Mouse (Mus musculus) MEL (cell line): ENCODE data around the gene Pemt. TPM values are rescaled to one million over a fixed set of nuclear protein-coding genes. Genes with fewer than 3 reads are reported as not detected.

ENCODE experiments used
- DNase-seq: peaks from one replicate; pipeline ENCODE4 v3.0.0; 2011; ENCODE audit warnings: low read depth, low spot score
- H3K27ac ChIP-seq: 2 replicates; pipeline ENCODE4 v1.5.1; 2012; ENCODE audit warnings: low read depth, mild to moderate bottlenecking, control low read depth, low read length, moderate library complexity; ENCODE audit not compliant: control insufficient read depth
- H3K27me3 ChIP-seq, 2 experiments: fragments of 150-350 bp in 1 of 2; sonication (generic) in 1 of 2; 2 replicates each; pipeline ENCODE4 v1.6.1; 2012; ENCODE audit warnings: low read length in 2 of 2, mild to moderate bottlenecking in 2 of 2, improper control_type of control experiment in 1 of 2, moderate library complexity in 1 of 2; ENCODE audit not compliant: insufficient read depth in 2 of 2, control insufficient read depth in 1 of 2
- H3K36me3 ChIP-seq, 2 experiments: 2 replicates each; pipeline ENCODE4 v1.6.1; 2012 to 2014; ENCODE audit warnings: low read length in 2 of 2, improper control_type of control experiment in 1 of 2, inconsistent platforms in 1 of 2, mild to moderate bottlenecking in 1 of 2; ENCODE audit not compliant: insufficient read depth in 2 of 2, control insufficient read depth in 1 of 2
- H3K4me1 ChIP-seq, 2 experiments: fragments of 150-350 bp in 1 of 2; sonication (generic) in 1 of 2; 2 replicates each; pipeline ENCODE4 v1.6.1; 2012; ENCODE audit warnings: low read length in 2 of 2, improper control_type of control experiment in 1 of 2, mild to moderate bottlenecking in 1 of 2; ENCODE audit not compliant: insufficient read depth in 2 of 2, control insufficient read depth in 1 of 2
- H3K4me3 ChIP-seq, 2 experiments: fragments of 150-350 bp in 1 of 2; sonication (generic) in 1 of 2; 2 replicates each; pipeline ENCODE4 v1.5.1; 2012; ENCODE audit warnings: low read depth in 2 of 2, low read length in 2 of 2, mild to moderate bottlenecking in 2 of 2, moderate library complexity in 2 of 2, control low read depth in 1 of 2, improper control_type of control experiment in 1 of 2; ENCODE audit not compliant: control insufficient read depth in 1 of 2, insufficient read depth in 1 of 2
- H3K79me2 ChIP-seq: 2 replicates; pipeline ENCODE4 v1.6.1; 2012; ENCODE audit warnings: mild to moderate bottlenecking, low read length, moderate library complexity; ENCODE audit not compliant: control insufficient read depth, poor library complexity, insufficient read depth
- H3K9ac ChIP-seq: 2 replicates; pipeline ENCODE4 v1.6.1; 2012; ENCODE audit warnings: low read depth, mild to moderate bottlenecking, control low read depth, low read length, moderate library complexity; ENCODE audit not compliant: control insufficient read depth, poor library complexity, severe bottlenecking
- H3K9me3 ChIP-seq: fragments of 150-350 bp; sonication (generic); replicated peaks from 2 replicates; pipeline ENCODE4 v1.6.1; 2012; ENCODE audit warnings: mild to moderate bottlenecking, low read length, improper control_type of control experiment, moderate library complexity; ENCODE audit not compliant: insufficient read depth
- EP300 ChIP-seq, 2 experiments: IDR thresholded peaks; 2 replicates each; pipeline ENCODE4 v1.6.1; 2011; ENCODE audit warnings: improper control_type of control experiment in 2 of 2, low read length in 2 of 2, low read depth in 1 of 2, mild to moderate bottlenecking in 1 of 2
- GATA1 ChIP-seq: IDR thresholded peaks from 2 replicates; pipeline ENCODE4 v1.6.1; 2011; ENCODE audit warnings: low read depth, low read length, improper control_type of control experiment
- HCFC1 ChIP-seq: IDR thresholded peaks from 2 replicates; pipeline ENCODE4 v1.6.1; 2012; ENCODE audit warnings: low read depth, mild to moderate bottlenecking, inconsistent platforms, low read length, improper control_type of control experiment, moderate library complexity
- JUND ChIP-seq: IDR thresholded peaks from 2 replicates; pipeline ENCODE4 v1.6.1; 2011; ENCODE audit warnings: low read depth, mild to moderate bottlenecking, improper control_type of control experiment, low read length
- KAT2A ChIP-seq: conservative IDR thresholded peaks from 2 replicates; pipeline ENCODE4 v1.6.1; 2012; ENCODE audit warnings: low read depth, low read length, improper control_type of control experiment, inconsistent platforms
- MAFK ChIP-seq: IDR thresholded peaks from 2 replicates; pipeline ENCODE4 v1.6.1; 2011; ENCODE audit warnings: low read depth, mild to moderate bottlenecking, low read length, improper control_type of control experiment, borderline replicate concordance
- MAX ChIP-seq: IDR thresholded peaks from 2 replicates; pipeline ENCODE4 v1.6.1; 2011; ENCODE audit warnings: low read length, improper control_type of control experiment
- MXI1 ChIP-seq: IDR thresholded peaks from 2 replicates; pipeline ENCODE4 v1.6.1; 2011; ENCODE audit warnings: mild to moderate bottlenecking, low read depth, low read length, improper control_type of control experiment
- POLR2A ChIP-seq, 2 experiments: IDR thresholded peaks; 2 replicates each; pipeline ENCODE4 v1.6.1; 2011 to 2012; ENCODE audit warnings: low read length in 2 of 2, mild to moderate bottlenecking in 2 of 2, control low read depth in 1 of 2, improper control_type of control experiment in 1 of 2, low read depth in 1 of 2, moderate library complexity in 1 of 2; ENCODE audit not compliant: control insufficient read depth in 1 of 2, insufficient read depth in 1 of 2, poor library complexity in 1 of 2
- POLR2AphosphoS5 ChIP-seq: IDR thresholded peaks from 2 replicates; pipeline ENCODE4 v1.6.1; 2012; ENCODE audit warnings: low read depth, borderline replicate concordance, mild to moderate bottlenecking, inconsistent platforms, low read length, moderate library complexity, mixed read lengths
- UBTF ChIP-seq: IDR thresholded peaks from 2 replicates; pipeline ENCODE4 v1.6.1; 2012; ENCODE audit warnings: low read depth, mild to moderate bottlenecking, inconsistent platforms, low read length, improper control_type of control experiment, moderate library complexity, borderline replicate concordance; ENCODE audit not compliant: insufficient read depth
- USF1 ChIP-seq: IDR thresholded peaks from 2 replicates; pipeline ENCODE4 v1.6.1; 2014; ENCODE audit warnings: low read depth, mild to moderate bottlenecking, inconsistent platforms, low read length, improper control_type of control experiment, moderate library complexity
- USF2 ChIP-seq, 2 experiments: IDR thresholded peaks; 2 replicates each; pipeline ENCODE4 v1.6.1; 2011 to 2012; ENCODE audit warnings: improper control_type of control experiment in 2 of 2, low read length in 2 of 2, borderline replicate concordance in 1 of 2, inconsistent platforms in 1 of 2, low read depth in 1 of 2, mild to moderate bottlenecking in 1 of 2; ENCODE audit not compliant: insufficient read depth in 1 of 2
- polyA plus RNA-seq, 2 experiments: library from polyadenylated mRNA; stranded (reverse) in 1 of 2; unstranded in 1 of 2; fragments of >175 nt in 1 of 2; fragments of >200 nt in 1 of 2; gene quantifications; 2 replicates each; pipeline versions ENCODE4 v1.2.1 to v1.2.4; 2012; ENCODE audit warnings: low replicate concordance in 2 of 2, low read depth in 1 of 2; ENCODE audit not compliant: insufficient read length in 2 of 2, insufficient read depth in 1 of 2, missing spikeins in 1 of 2
- total RNA-seq: library from RNA; depleted of rRNA; stranded (reverse); fragments of 300-350 nt; gene quantifications from 2 replicates; pipeline ENCODE4 v1.2.3, GENCODE M21; 2012

Gene Pemt
- total and polyA plus RNA-seq, 3 experiments: 26.1 to 27.9 TPM; not detected in 1

DNA sequence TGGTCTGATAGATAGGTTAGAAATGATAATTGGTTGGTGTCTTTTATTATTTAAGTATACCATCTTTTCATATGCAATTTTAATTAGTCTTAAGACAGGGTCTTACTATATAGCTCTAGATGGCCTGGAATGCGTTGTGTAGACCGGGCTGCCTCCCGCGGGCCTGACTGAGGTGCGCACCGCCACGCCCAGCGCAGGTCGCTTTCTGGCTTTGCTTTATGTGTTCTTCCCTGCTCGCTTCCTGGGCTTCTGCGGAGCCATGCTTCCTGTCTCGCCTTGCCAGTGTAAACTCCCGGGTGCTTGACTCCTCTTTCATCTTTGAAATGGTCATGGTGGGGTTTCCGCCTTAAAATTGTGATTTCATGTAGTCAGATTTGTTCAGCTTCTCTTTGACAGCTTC lies 93.4 kb downstream of the Pemt start:
- no peak for DNase-seq
- no peak overlapping the region for H3K9ac ChIP-seq
- no peaks in the 10 kb centered on the region for H3K27me3 ChIP-seq
- no peak overlapping the region for H3K4me3 ChIP-seq
- H3K27ac ChIP-seq: no peak overlapping the region
- H3K9me3 ChIP-seq: no peaks in the 10 kb centered on the region
- H3K4me1 ChIP-seq: peaks cover 0 to 8% of the 10 kb centered on the region in 2 experiments; a peak in 2 of 4 replicates
- peaks cover 0 to 7% of the 10 kb centered on the region in 2 experiments; a peak in 3 of 4 replicates for H3K36me3 ChIP-seq
- TF ChIP-seq USF1 (no peak), HCFC1 (no peak), POLR2AphosphoS5 (no peak), UBTF (no peak), MAX (no peak), MAFK (no peak), KAT2A (no peak), MXI1 (no peak), POLR2A (IDR thresholded peaks at IDR 0.05; ENCODE audit: control insufficient read depth in 1 of 2, insufficient read depth in 1 of 2, low read depth in 1 of 2, low read length in 2 of 2, poor library complexity in 1 of 2) (no peak), EP300 (IDR thresholded peaks at IDR 0.05; ENCODE audit: low read depth in 1 of 2, low read length in 2 of 2) (no peak)
- H3K79me2 ChIP-seq: peaks cover 30% of the 10 kb centered on the region

DNA sequence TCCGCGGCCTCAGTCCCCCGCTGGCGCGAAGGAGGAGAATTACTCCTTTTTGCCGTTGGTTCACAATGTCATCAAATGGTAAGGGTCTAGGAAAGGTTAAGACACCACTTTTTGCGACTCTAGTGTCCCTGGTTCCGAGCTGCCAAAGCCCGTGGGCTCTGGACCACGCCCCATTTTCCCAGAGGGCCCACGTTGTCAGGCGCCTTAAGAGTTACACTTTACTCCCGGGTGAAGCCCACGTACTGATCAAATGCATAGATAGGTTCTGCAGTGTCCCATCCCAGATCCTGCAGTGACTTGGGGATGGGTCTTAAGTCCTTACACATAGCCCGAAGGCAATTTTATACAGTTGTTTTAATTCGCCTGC lies 97.9 kb downstream of the Pemt start:
- DNase-seq: peak; percentile 77
- Histone ChIP-seq H3K79me2 (peaks cover 29% of the 10 kb centered on the region), H3K36me3 (peaks cover 0 to 13% of the 10 kb centered on the region in 2 experiments; a peak in 2 of 4 replicates), H3K27ac (peak overlapping the region; percentile 48), H3K27me3 (no peaks in the 10 kb centered on the region), H3K9ac (peak overlapping the region; percentile 90), H3K9me3 (no peaks in the 10 kb centered on the region), H3K4me3 (peak overlapping the region; percentile 66 to 89), H3K4me1 (peaks cover 3 to 15% of the 10 kb centered on the region in 2 experiments; a peak in 3 of 4 replicates)
- TF ChIP-seq GATA1: peak; percentile 59
- TF ChIP-seq MAFK: no peak
- peak; percentile 15; the same call in 1 of the 2 replicates for TF ChIP-seq MXI1
- peak; percentile 67; the same call in 1 of the 2 replicates for TF ChIP-seq MAX
- TF ChIP-seq JUND: no peak
- no peak for TF ChIP-seq USF2 (IDR thresholded peaks at IDR 0.05; ENCODE audit: borderline replicate concordance in 1 of 2, insufficient read depth in 1 of 2, low read depth in 1 of 2, low read length in 2 of 2)
- TF ChIP-seq POLR2A (IDR thresholded peaks at IDR 0.05; ENCODE audit: control insufficient read depth in 1 of 2, insufficient read depth in 1 of 2, low read depth in 1 of 2, low read length in 2 of 2, poor library complexity in 1 of 2): peak in 1 of 2 experiments; percentile 34; a peak in 1 of 4 replicates
